Mouse (Mus musculus): ENCODE results near the gene Gm17657. TPM values are rescaled to one million over a fixed set of nuclear protein-coding genes. Genes with fewer than 3 reads are reported as not detected.
"Not testable (repeated sequence)": the region's sequence is repeated elsewhere in the genome, so short reads cannot be mapped to it uniquely, and the experiment has no call there.

The Gm17657 gene
- polyA plus RNA-seq, 1 experiment = not detected

DNA sequence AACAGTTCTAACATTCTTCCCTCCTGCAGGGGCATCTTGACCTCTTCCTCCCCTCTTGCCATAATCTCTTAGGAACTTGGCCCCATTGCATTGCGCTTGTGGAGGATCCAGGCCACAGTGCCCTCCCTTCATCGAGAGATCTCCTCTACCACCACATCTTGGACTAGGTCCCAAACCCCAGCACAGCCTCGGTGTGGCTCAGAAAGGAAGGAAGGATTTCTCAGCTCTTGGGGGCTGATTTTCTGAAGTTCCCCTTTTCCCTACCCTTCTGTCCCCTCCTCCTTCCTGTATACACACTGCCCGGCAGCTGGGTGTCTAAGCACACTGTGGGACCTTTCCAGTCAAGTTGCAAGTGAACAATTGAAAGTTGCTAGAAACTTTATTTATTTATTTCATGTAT is 51.4 kb downstream of the Gm17657 start:
- 7% methylated on average over 4 of the region's 4 CpGs for WGBS
- DNase-seq (ENCODE audit: low read depth in 1 of 2, low spot score in 2 of 2) = peak in 1 of 2 experiments; percentile 29
- no peaks in the 10 kb centered on the region for H3K27me3 ChIP-seq (ENCODE audit: control insufficient read depth, insufficient read depth, low read length)
- peaks cover 11% of the 10 kb centered on the region for H3K36me3 ChIP-seq (ENCODE audit: control insufficient read depth, insufficient read depth, low read length)
- TF ChIP-seq CTCF (IDR thresholded peaks at IDR 0.05; ENCODE audit: extremely low read depth, insufficient read depth, insufficient read length, insufficient replicate concordance) (no peak), POLR2A (IDR thresholded peaks at IDR 0.05; ENCODE audit: low read depth, low read length) (no peak)
- H3K4me3 ChIP-seq (ENCODE audit: extremely low read depth, insufficient read depth, insufficient read length) = no peak overlapping the region
- H3K27ac ChIP-seq (ENCODE audit: insufficient read depth, low read length) = no peak overlapping the region
- H3K4me1 ChIP-seq (ENCODE audit: control insufficient read depth, insufficient read depth, insufficient read length) = peaks cover 31% of the 10 kb centered on the region

DNA sequence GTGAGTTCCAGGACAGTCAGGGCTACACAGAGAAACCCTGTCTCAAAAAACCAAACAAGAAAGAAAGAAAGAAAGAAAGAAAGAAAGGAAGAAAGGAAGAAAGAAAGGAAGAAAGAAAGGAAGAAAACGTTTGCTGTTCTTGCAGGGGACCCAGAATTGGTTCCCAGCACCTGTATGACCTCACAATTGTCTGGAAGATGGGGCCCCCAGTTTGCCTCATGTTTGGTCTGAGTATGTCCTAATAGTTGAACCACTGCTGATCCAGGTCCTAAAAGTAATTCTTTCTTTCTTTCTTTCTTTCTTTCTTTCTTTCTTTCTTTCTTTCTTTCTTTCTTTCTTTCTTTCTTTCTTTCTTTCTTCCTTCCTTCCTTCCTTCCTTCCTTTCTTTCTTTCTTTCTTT is 52.0 kb downstream of the Gm17657 start:
- not testable (repeated sequence) for H3K27ac ChIP-seq (ENCODE audit: insufficient read depth, low read length); DNase-seq (ENCODE audit: low read depth in 1 of 2, low spot score in 2 of 2); H3K4me3 ChIP-seq (ENCODE audit: extremely low read depth, insufficient read depth, insufficient read length); H3K27me3 ChIP-seq (ENCODE audit: control insufficient read depth, insufficient read depth, low read length)
- whole genome bisulfite sequencing = 30% methylated on average over 1 of the region's 1 CpGs
- H3K4me1 ChIP-seq (ENCODE audit: control insufficient read depth, insufficient read depth, insufficient read length) = peaks cover 28% of the 10 kb centered on the region
- H3K36me3 ChIP-seq (ENCODE audit: control insufficient read depth, insufficient read depth, low read length) = peaks cover 11% of the 10 kb centered on the region

DNA sequence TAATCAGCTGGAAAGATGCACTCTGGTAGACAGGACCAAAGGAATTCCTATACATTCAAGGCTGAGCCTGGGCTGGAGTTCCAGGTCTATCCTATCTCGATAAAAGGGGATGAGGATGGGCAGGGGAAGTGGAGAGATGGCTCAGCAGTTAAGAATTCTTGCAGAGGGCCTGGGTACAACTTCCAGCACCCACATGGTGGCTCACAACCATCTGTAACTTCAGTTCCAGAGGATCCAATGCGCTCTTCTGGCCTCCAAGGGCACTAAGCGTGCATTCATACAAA is 52.4 kb downstream of the Gm17657 start:
- Histone ChIP-seq H3K36me3 (ENCODE audit: control insufficient read depth, insufficient read depth, low read length) (peaks cover 12% of the 10 kb centered on the region), H3K27ac (ENCODE audit: insufficient read depth, low read length) (no peak overlapping the region), H3K4me1 (ENCODE audit: control insufficient read depth, insufficient read depth, insufficient read length) (peaks cover 26% of the 10 kb centered on the region), H3K4me3 (ENCODE audit: extremely low read depth, insufficient read depth, insufficient read length) (no peak overlapping the region), H3K27me3 (ENCODE audit: control insufficient read depth, insufficient read depth, low read length) (no peaks in the 10 kb centered on the region)
- TF ChIP-seq POLR2A (IDR thresholded peaks at IDR 0.05; ENCODE audit: low read depth, low read length) (no peak), CTCF (IDR thresholded peaks at IDR 0.05; ENCODE audit: extremely low read depth, insufficient read depth, insufficient read length, insufficient replicate concordance) (no peak)
- WGBS = 85% methylated on average over 3 of the region's 3 CpGs
- no peak for DNase-seq (ENCODE audit: low read depth in 1 of 2, low spot score in 2 of 2)

DNA sequence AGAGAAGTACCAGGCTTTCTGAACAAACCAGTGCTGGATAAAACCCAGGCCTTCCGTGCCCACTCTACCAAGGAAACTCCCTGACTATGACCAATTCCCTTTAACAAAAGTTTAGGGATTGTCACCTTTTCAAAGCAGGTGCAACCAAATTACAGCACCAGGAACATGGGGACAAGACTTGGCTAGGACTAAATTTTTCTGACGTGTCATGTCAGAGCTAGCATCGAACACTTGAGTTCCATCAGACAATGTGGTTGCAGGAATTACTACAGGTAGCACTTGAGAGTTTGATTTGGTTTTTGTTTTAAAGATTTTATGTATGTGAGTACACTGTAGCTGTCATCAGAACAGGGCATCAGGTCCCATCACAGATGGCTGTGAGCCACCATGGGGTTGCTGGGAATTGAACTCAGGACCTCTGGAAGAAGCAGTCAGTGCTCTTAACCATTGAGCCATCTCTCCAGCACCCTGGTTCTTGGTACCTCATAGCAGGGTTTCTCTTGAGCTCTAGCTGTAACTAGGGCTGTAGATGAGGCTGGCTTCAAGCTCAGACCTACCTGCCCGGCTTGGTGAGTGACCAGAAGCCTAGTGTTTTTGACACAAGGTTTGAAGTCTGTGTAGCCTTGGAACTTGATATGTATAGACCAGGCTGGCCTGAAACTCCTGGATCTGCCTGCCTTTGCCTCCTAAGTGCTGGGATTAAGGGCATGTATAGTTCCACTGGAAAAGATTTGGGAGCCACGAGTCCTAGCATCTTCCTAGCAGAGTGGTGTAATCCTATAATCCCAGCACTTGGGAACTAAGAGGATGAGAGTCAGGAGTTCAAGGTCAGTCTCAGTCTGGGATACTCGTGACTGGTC is 53.0 kb downstream of the Gm17657 start:
- no peak for DNase-seq (ENCODE audit: low read depth in 1 of 2, low spot score in 2 of 2)
- peaks cover 16% of the 10 kb centered on the region for H3K36me3 ChIP-seq (ENCODE audit: control insufficient read depth, insufficient read depth, low read length)
- H3K4me3 ChIP-seq (ENCODE audit: extremely low read depth, insufficient read depth, insufficient read length) = no peak overlapping the region
- no peaks in the 10 kb centered on the region for H3K27me3 ChIP-seq (ENCODE audit: control insufficient read depth, insufficient read depth, low read length)
- H3K4me1 ChIP-seq (ENCODE audit: control insufficient read depth, insufficient read depth, insufficient read length) = peaks cover 26% of the 10 kb centered on the region
- H3K27ac ChIP-seq (ENCODE audit: insufficient read depth, low read length) = no peak overlapping the region
- TF ChIP-seq CTCF (IDR thresholded peaks at IDR 0.05; ENCODE audit: extremely low read depth, insufficient read depth, insufficient read length, insufficient replicate concordance) (no peak), POLR2A (IDR thresholded peaks at IDR 0.05; ENCODE audit: low read depth, low read length) (no peak)
- 72% methylated on average over 6 of the region's 6 CpGs for WGBS

- Histone ChIP-seq H3K27me3 (ENCODE audit: control insufficient read depth, insufficient read depth, low read length) (no peaks in the 10 kb centered on the region), H3K36me3 (ENCODE audit: control insufficient read depth, insufficient read depth, low read length) (peaks cover 16% of the 10 kb centered on the region), H3K4me3 (ENCODE audit: extremely low read depth, insufficient read depth, insufficient read length) (peak overlapping the region; percentile 31; the same call in 1 of the 2 replicates), H3K4me1 (ENCODE audit: control insufficient read depth, insufficient read depth, insufficient read length) (peaks cover 22% of the 10 kb centered on the region), H3K27ac (ENCODE audit: insufficient read depth, low read length) (peak overlapping the region; percentile 40)
- DNase-seq (ENCODE audit: low read depth in 1 of 2, low spot score in 2 of 2) = no peak
- TF ChIP-seq POLR2A (IDR thresholded peaks at IDR 0.05; ENCODE audit: low read depth, low read length) = no peak
- TF ChIP-seq CTCF (IDR thresholded peaks at IDR 0.05; ENCODE audit: extremely low read depth, insufficient read depth, insufficient read length, insufficient replicate concordance) = no peak
- 36% methylated on average over 7 of the region's 8 CpGs for WGBS
These were observed 54.7 kb downstream of the Gm17657 start for GRCm38 (mm10) chr17:29494732-29495076.

DNA sequence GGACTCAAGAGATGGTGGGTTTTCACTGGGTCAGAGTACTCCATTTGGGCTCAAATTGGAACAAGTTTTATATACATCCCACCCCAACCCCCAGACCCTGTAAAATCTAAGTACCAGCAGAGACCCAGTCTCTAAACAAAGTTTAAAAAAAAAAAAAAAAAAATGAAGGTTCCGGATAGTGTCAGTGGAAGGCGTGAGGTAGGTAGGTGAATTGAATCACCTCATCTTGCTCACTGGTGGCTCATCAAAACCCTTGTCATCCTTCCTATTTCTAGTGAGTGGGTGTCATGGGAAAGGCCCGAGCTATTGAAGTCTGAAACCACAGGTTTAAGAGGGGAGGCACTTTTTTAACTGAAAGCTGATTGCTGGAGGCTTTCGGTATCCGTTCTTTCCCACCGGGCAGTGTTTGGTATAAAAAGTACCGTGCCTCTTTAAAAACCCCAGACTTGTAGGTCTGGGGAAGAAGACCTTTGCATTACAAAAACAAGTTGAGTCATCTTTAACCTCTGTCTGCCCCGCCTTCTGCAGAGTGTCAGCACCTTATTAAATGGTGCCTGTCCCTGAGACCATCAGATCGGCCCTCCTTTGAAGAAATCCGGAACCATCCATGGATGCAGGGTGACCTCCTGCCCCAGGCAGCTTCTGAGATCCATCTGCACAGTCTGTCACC is 55.2 kb downstream of the Gm17657 start:
- Histone ChIP-seq H3K27ac (ENCODE audit: insufficient read depth, low read length) (peak overlapping the region; percentile 69), H3K4me1 (ENCODE audit: control insufficient read depth, insufficient read depth, insufficient read length) (peaks cover 26% of the 10 kb centered on the region), H3K27me3 (ENCODE audit: control insufficient read depth, insufficient read depth, low read length) (no peaks in the 10 kb centered on the region), H3K4me3 (ENCODE audit: extremely low read depth, insufficient read depth, insufficient read length) (peak overlapping the region; percentile 31; the same call in 1 of the 2 replicates), H3K36me3 (ENCODE audit: control insufficient read depth, insufficient read depth, low read length) (peaks cover 16% of the 10 kb centered on the region)
- no peak for TF ChIP-seq POLR2A (IDR thresholded peaks at IDR 0.05; ENCODE audit: low read depth, low read length)
- TF ChIP-seq CTCF (IDR thresholded peaks at IDR 0.05; ENCODE audit: extremely low read depth, insufficient read depth, insufficient read length, insufficient replicate concordance) = no peak
- WGBS = 10% methylated on average over 10 of the region's 10 CpGs
- peak; percentile 55 to 82 for DNase-seq (ENCODE audit: low read depth in 1 of 2, low spot score in 2 of 2)

DNA sequence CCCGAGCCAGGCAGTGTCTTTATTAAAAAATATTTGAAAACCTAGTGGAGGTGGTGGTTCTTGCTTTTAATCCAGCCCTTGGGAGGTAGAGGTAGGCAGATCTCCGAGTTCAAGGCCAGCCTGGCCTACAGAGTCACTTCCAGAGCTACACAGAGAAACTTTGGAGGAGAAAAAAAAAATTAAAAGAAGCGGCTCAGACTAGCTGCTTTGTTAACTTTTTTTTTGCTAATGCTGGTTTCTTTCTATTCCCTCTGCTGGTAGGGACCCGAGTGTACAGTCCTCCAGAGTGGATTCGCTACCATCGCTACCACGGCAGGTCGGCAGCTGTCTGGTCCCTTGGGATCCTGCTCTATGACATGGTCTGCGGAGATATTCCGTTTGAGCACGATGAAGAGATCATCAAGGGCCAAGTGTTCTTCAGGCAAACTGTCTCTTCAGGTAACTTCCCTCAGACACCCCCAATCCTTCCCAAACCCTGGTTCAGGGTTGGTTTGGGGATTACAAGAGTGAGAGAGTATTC is 55.9 kb downstream of the Gm17657 start:
- Histone ChIP-seq H3K4me1 (ENCODE audit: control insufficient read depth, insufficient read depth, insufficient read length) (peaks cover 28% of the 10 kb centered on the region), H3K36me3 (ENCODE audit: control insufficient read depth, insufficient read depth, low read length) (peaks cover 16% of the 10 kb centered on the region), H3K27ac (ENCODE audit: insufficient read depth, low read length) (peak overlapping the region; percentile 69), H3K27me3 (ENCODE audit: control insufficient read depth, insufficient read depth, low read length) (no peaks in the 10 kb centered on the region), H3K4me3 (ENCODE audit: extremely low read depth, insufficient read depth, insufficient read length) (peak overlapping the region; percentile 50)
- no peak for DNase-seq (ENCODE audit: low read depth in 1 of 2, low spot score in 2 of 2)
- TF ChIP-seq POLR2A (IDR thresholded peaks at IDR 0.05; ENCODE audit: low read depth, low read length) (no peak), CTCF (IDR thresholded peaks at IDR 0.05; ENCODE audit: extremely low read depth, insufficient read depth, insufficient read length, insufficient replicate concordance) (no peak)
- 18% methylated on average over 11 of the region's 11 CpGs for WGBS

Data from spleen, adult 2 months (tissue).